Mouse (Mus musculus): ENCODE results near the gene Nav1.

Nav1 gene

GRCm38 (mm10) chr1:135617344-135617743 is 10.2 kb upstream of the Nav1 start:
- no peak for DNase-seq (ENCODE audit: low spot score in 2 of 2)

GRCm38 (mm10) chr1:135615715-135616641 is 8.9 kb upstream of the Nav1 start:
- peak; percentile 65 to 66 for DNase-seq (ENCODE audit: low spot score in 2 of 2)

- no peak for DNase-seq (ENCODE audit: low spot score in 2 of 2)
These were observed 2.5 kb upstream of the Nav1 start for GRCm38 (mm10) chr1:135609621-135610020.

- no peak for DNase-seq (ENCODE audit: low spot score in 2 of 2)
These were observed 610 bp downstream of the Nav1 start for GRCm38 (mm10) chr1:135606355-135607015.

- DNase-seq (ENCODE audit: low spot score in 2 of 2), result no peak
These were observed 1.6 kb downstream of the Nav1 start for GRCm38 (mm10) chr1:135605530-135605929.

- no peak for DNase-seq (ENCODE audit: low spot score in 2 of 2)
These were observed 2.6 kb downstream of the Nav1 start for GRCm38 (mm10) chr1:135604361-135605052.

GRCm38 (mm10) chr1:135603121-135603870 is 3.8 kb downstream of the Nav1 start:
- no peak for DNase-seq (ENCODE audit: low spot score in 2 of 2)

- no peak for DNase-seq (ENCODE audit: low spot score in 2 of 2)
These were observed 6.8 kb downstream of the Nav1 start for GRCm38 (mm10) chr1:135600023-135601005.

GRCm38 (mm10) chr1:135598251-135598879 is 8.7 kb downstream of the Nav1 start:
- no peak for DNase-seq (ENCODE audit: low spot score in 2 of 2)

GRCm38 (mm10) chr1:135594279-135594903 is 12.7 kb downstream of the Nav1 start:
- no peak for DNase-seq (ENCODE audit: low spot score in 2 of 2)

- no peak for DNase-seq (ENCODE audit: low spot score in 2 of 2)
These were observed 13.4 kb downstream of the Nav1 start for GRCm38 (mm10) chr1:135593560-135594278.

- DNase-seq (ENCODE audit: low spot score in 2 of 2), result no peak
These were observed 16.3 kb downstream of the Nav1 start for GRCm38 (mm10) chr1:135590776-135591175.

- no peak for DNase-seq (ENCODE audit: low spot score in 2 of 2)
These were observed 18.1 kb downstream of the Nav1 start for GRCm38 (mm10) chr1:135588973-135589372.

- DNase-seq (ENCODE audit: low spot score in 2 of 2), result no peak
These were observed 20.2 kb downstream of the Nav1 start for GRCm38 (mm10) chr1:135586903-135587302.

- peak; percentile 70 to 74 for DNase-seq (ENCODE audit: low spot score in 2 of 2)
These were observed 21.5 kb downstream of the Nav1 start for GRCm38 (mm10) chr1:135585573-135585972.

- DNase-seq (ENCODE audit: low spot score in 2 of 2), result peak; percentile 63 to 64
These were observed 22.2 kb downstream of the Nav1 start for GRCm38 (mm10) chr1:135584587-135585541.

GRCm38 (mm10) chr1:135583678-135584515 is 23.2 kb downstream of the Nav1 start:
- DNase-seq (ENCODE audit: low spot score in 2 of 2), result no peak

Measured in right cerebral cortex, adult 2 months (tissue).